Mouse (Mus musculus) kidney, adult 8-10 months (tissue): ENCODE data around the gene Fgfr2.

Source experiments
- DNase-seq, 2 experiments: peaks; one replicate each; pipeline ENCODE4 v3.0.0; 2022

Fgfr2 gene

GRCm38 (mm10) chr7:130940733-130941132 lies 2182.4 kb downstream of the Fgfr2 start:
- no peak for DNase-seq

- peak in 1 of 2 experiments; percentile 41 for DNase-seq
Observed at GRCm38 (mm10) chr7:130938896-130939295, 2184.3 kb downstream of the Fgfr2 start.

GRCm38 (mm10) chr7:130938005-130938404 lies 2185.1 kb downstream of the Fgfr2 start:
- peak in 1 of 2 experiments; percentile 35 for DNase-seq

- peak in 1 of 2 experiments; percentile 28 for DNase-seq
Observed at GRCm38 (mm10) chr7:130937266-130937841, 2185.8 kb downstream of the Fgfr2 start.

- peak in 1 of 2 experiments; percentile 58 for DNase-seq
Observed at GRCm38 (mm10) chr7:130936472-130936951, 2186.6 kb downstream of the Fgfr2 start.

GRCm38 (mm10) chr7:130935793-130936471 lies 2187.2 kb downstream of the Fgfr2 start, which contains the start of gene Htra1:
Gene Htra1 (plus strand): TSS chr7:130936111.
- peak; percentile 56 to 77 for DNase-seq

GRCm38 (mm10) chr7:130935421-130935792 lies 2187.7 kb downstream of the Fgfr2 start:
- peak in 1 of 2 experiments; percentile 27 for DNase-seq

- no peak for DNase-seq
Observed at GRCm38 (mm10) chr7:130934654-130935053, 2188.5 kb downstream of the Fgfr2 start.

- no peak for DNase-seq
Observed at GRCm38 (mm10) chr7:130932921-130933320, 2190.2 kb downstream of the Fgfr2 start.

- no peak for DNase-seq
Observed at GRCm38 (mm10) chr7:130930401-130930800, 2192.7 kb downstream of the Fgfr2 start.

- DNase-seq = no peak
Observed at GRCm38 (mm10) chr7:130922981-130923731, 2200.0 kb downstream of the Fgfr2 start.

- no peak for DNase-seq
Observed at GRCm38 (mm10) chr7:130918260-130918659, 2204.9 kb downstream of the Fgfr2 start.

GRCm38 (mm10) chr7:130914693-130915363 lies 2208.3 kb downstream of the Fgfr2 start:
- DNase-seq = peak in 1 of 2 experiments; percentile 28

- DNase-seq = no peak
Observed at GRCm38 (mm10) chr7:130910841-130911240, 2212.3 kb downstream of the Fgfr2 start.

- DNase-seq = no peak
Observed at GRCm38 (mm10) chr7:130904571-130905365, 2218.4 kb downstream of the Fgfr2 start.

GRCm38 (mm10) chr7:130903505-130904074 lies 2219.6 kb downstream of the Fgfr2 start:
- DNase-seq = no peak

- DNase-seq = no peak
Observed at GRCm38 (mm10) chr7:130902929-130903328, 2220.2 kb downstream of the Fgfr2 start.

GRCm38 (mm10) chr7:130900233-130900848 lies 2222.8 kb downstream of the Fgfr2 start:
- no peak for DNase-seq

GRCm38 (mm10) chr7:130898373-130898772 lies 2224.8 kb downstream of the Fgfr2 start:
- no peak for DNase-seq

GRCm38 (mm10) chr7:130897201-130897600 lies 2225.9 kb downstream of the Fgfr2 start:
- no peak for DNase-seq

GRCm38 (mm10) chr7:130896064-130896463 lies 2227.1 kb downstream of the Fgfr2 start:
- no peak for DNase-seq
